Mouse (Mus musculus): Measurements from ENCODE around the gene Taok3.
A peak's percentile ranks its signal among the peaks of the same experiment; 100 is the strongest.

DNA sequence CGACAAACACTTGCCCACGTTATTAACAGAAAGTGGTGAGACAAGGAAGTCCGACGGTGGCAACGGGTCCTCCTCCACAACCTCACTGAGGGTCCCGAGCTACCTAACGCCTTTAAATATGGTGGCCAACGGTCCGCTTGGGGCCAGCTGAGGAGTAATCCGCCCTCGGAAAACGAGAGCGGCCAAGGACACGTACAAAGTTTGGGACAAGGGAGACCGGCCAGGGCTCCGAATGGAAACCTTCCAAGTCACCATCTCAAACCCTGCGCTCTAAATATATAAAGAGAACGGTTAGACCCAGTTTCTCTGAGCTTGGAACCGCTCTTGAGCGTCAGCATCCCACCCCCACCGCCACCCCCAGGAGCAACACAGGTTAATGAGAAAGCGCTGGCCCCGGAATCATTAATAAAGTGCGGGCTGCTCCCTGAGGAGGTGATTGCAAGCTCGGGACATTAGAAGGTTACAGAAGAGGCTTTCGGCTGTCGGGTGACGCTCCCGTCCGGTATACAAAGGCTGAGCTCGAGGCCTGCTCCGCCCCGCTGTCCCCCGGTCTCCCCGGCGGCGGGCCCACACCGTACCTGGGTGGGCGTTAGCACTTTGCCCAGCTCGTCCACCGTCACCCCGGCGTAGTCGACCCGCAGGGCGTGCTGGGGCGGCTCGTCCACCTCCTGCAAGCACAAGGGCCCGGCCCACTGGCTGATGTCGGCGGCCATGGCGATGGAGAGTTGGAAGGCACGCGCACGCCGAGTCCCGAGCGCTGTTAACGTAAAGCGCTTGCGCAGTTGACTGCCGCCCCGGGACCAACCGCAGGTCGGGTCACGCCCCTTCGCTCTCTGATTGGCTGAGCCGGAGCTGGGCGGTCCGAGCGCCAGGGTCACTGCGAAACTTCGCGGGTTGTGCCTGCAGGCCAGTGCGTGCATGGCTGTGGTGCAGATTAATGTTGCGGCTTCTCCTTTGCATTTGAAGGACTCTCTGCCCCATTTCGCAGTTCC, 167.2 kb downstream of the Taok3 start, which contains the start of gene Pebp1:
- TF ChIP-seq MAX (IDR thresholded peaks at IDR 0.05; ENCODE audit: low read depth), result no peak
- TF ChIP-seq POLR2A (IDR thresholded peaks at IDR 0.05; ENCODE audit: insufficient read length, low read depth), result peak; percentile 66
- TF ChIP-seq MYOD1 (IDR thresholded peaks at IDR 0.05; ENCODE audit: control insufficient read depth in 1 of 3, insufficient read length in 2 of 3, low read depth in 2 of 3), result no peak
- TF ChIP-seq CEBPB (IDR thresholded peaks at IDR 0.05; ENCODE audit: insufficient read depth, poor library complexity, severe bottlenecking), result no peak
- peak; percentile 11 for TF ChIP-seq POLR2AphosphoS2 (IDR thresholded peaks at IDR 0.05; ENCODE audit: insufficient read length, low read depth)

Data from myocyte (in vitro differentiated cells).